Mouse (Mus musculus): Measurements from ENCODE around the gene Cacnb2. TPM values are rescaled to one million over a fixed set of nuclear protein-coding genes. Genes with fewer than 3 reads are reported as not detected.

The Cacnb2 gene
- 10 to 100 TPM; 39.4 to 41.3 TPM for total RNA-seq (2021)
- long read RNA-seq, experiment 1, full-length matches to known transcripts: 12 of 25 reads
- long read RNA-seq, experiment 1, partial matches to known transcripts: 3 of 25 reads
- long read RNA-seq, experiment 1, other reads (novel, unspliced or antisense): 10 of 25 reads
- long read RNA-seq, experiment 2, full-length matches to known transcripts: 12 of 18 reads
- long read RNA-seq, experiment 2, partial matches to known transcripts: 2 of 18 reads
- long read RNA-seq, experiment 2, other reads (novel, unspliced or antisense): 4 of 18 reads

- DNase-seq (ENCODE audit: low spot score in 2 of 2): no peak
- intact Hi-C loops (cut with DNase I): no loop called here
These were observed at the start of gene Cacnb2 for GRCm38 (mm10) chr2:14602788-14603187. Gene Cacnb2, plus strand, starts transcription at chr2:14603088.

GRCm38 (mm10) chr2:14568020-14568419, 34.9 kb upstream of the Cacnb2 start:
- DNase-seq (ENCODE audit: low spot score in 2 of 2): no peak
- intact Hi-C loops (cut with DNase I): no loop called here

- intact Hi-C loops (cut with DNase I): no loop called here
These were observed 31.6 kb upstream of the Cacnb2 start for GRCm38 (mm10) chr2:14571300-14571699.

GRCm38 (mm10) chr2:14589541-14589940, 13.3 kb upstream of the Cacnb2 start:
- intact Hi-C loops (cut with DNase I): no loop called here
- no peak for DNase-seq (ENCODE audit: low spot score in 2 of 2)

More at GRCm38 (mm10) chr2:14571300-14571699, 31.6 kb upstream of the Cacnb2 start:
- no peak for DNase-seq (ENCODE audit: low spot score in 2 of 2)

- DNase-seq (ENCODE audit: low spot score in 2 of 2): no peak
- intact Hi-C loops (cut with DNase I): no loop called here
These were observed 4.9 kb upstream of the Cacnb2 start for GRCm38 (mm10) chr2:14597909-14598563.

GRCm38 (mm10) chr2:14603784-14604781, 1.2 kb downstream of the Cacnb2 start:
- intact Hi-C loops (cut with DNase I): loop anchor here (2.0 kb wide), 1 partner anchor 73 kb away; no protein-coding TSS in a partner anchor
- DNase-seq (ENCODE audit: low spot score in 2 of 2): peak; percentile 23 to 53

- peak in 1 of 2 experiments; percentile 14 for DNase-seq (ENCODE audit: low spot score in 2 of 2)
These were observed 1.9 kb downstream of the Cacnb2 start for GRCm38 (mm10) chr2:14604791-14605190.

GRCm38 (mm10) chr2:14605207-14605606, 2.3 kb downstream of the Cacnb2 start:
- DNase-seq (ENCODE audit: low spot score in 2 of 2): no peak
- intact Hi-C loops (cut with DNase I): loop anchor here (2.0 kb wide), 1 partner anchor 72 kb away; no protein-coding TSS in a partner anchor

More at GRCm38 (mm10) chr2:14604791-14605190, 1.9 kb downstream of the Cacnb2 start:
- intact Hi-C loops (cut with DNase I): loop anchor here (2.0 kb wide), 1 partner anchor 72 kb away; no protein-coding TSS in a partner anchor

- peak in 1 of 2 experiments; percentile 27 for DNase-seq (ENCODE audit: low spot score in 2 of 2)
- intact Hi-C loops (cut with DNase I): no loop called here
These were observed 5.7 kb downstream of the Cacnb2 start for GRCm38 (mm10) chr2:14608606-14609005.

- intact Hi-C loops (cut with DNase I): no loop called here
- peak in 1 of 2 experiments; percentile 13 for DNase-seq (ENCODE audit: low spot score in 2 of 2)
These were observed 9.8 kb downstream of the Cacnb2 start for GRCm38 (mm10) chr2:14612705-14613104.

GRCm38 (mm10) chr2:14616361-14616760, 13.5 kb downstream of the Cacnb2 start:
- no peak for DNase-seq (ENCODE audit: low spot score in 2 of 2)
- intact Hi-C loops (cut with DNase I): no loop called here

GRCm38 (mm10) chr2:14620120-14620853, 17.4 kb downstream of the Cacnb2 start:
- intact Hi-C loops (cut with DNase I): no loop called here

GRCm38 (mm10) chr2:14620891-14621290, 18.0 kb downstream of the Cacnb2 start:
- intact Hi-C loops (cut with DNase I): no loop called here

More at GRCm38 (mm10) chr2:14620120-14620853, 17.4 kb downstream of the Cacnb2 start:
- no peak for DNase-seq (ENCODE audit: low spot score in 2 of 2)

GRCm38 (mm10) chr2:14623820-14624219, 20.9 kb downstream of the Cacnb2 start:
- intact Hi-C loops (cut with DNase I): no loop called here
- DNase-seq (ENCODE audit: low spot score in 2 of 2): no peak

More at GRCm38 (mm10) chr2:14620891-14621290, 18.0 kb downstream of the Cacnb2 start:
- DNase-seq (ENCODE audit: low spot score in 2 of 2): no peak

GRCm38 (mm10) chr2:14629814-14630492, 27.1 kb downstream of the Cacnb2 start:
- intact Hi-C loops (cut with DNase I): no loop called here

GRCm38 (mm10) chr2:14631590-14631989, 28.7 kb downstream of the Cacnb2 start:
- intact Hi-C loops (cut with DNase I): no loop called here
- DNase-seq (ENCODE audit: low spot score in 2 of 2): peak; percentile 17 to 24

More at GRCm38 (mm10) chr2:14629814-14630492, 27.1 kb downstream of the Cacnb2 start:
- no peak for DNase-seq (ENCODE audit: low spot score in 2 of 2)

GRCm38 (mm10) chr2:14633202-14633601, 30.3 kb downstream of the Cacnb2 start:
- no peak for DNase-seq (ENCODE audit: low spot score in 2 of 2)
- intact Hi-C loops (cut with DNase I): no loop called here

GRCm38 (mm10) chr2:14639266-14639665, 36.4 kb downstream of the Cacnb2 start:
- intact Hi-C loops (cut with DNase I): no loop called here
- no peak for DNase-seq (ENCODE audit: low spot score in 2 of 2)
